Mouse (Mus musculus) spleen, adult 2 months (tissue): Measurements from ENCODE around the gene Lat.

Experiments
- CTCF ChIP-seq: fragments of 200-500 bp; IDR thresholded peaks from 2 replicates; pipeline ENCODE4 v1.5.1; 2011; ENCODE audit warnings: mild to moderate bottlenecking, inconsistent platforms; ENCODE audit not compliant: insufficient read depth, insufficient read length, insufficient replicate concordance; ENCODE audit errors: extremely low read depth
- POLR2A ChIP-seq: fragments of 200-500 bp; IDR thresholded peaks from 2 replicates; pipeline ENCODE4 v1.6.1; 2011; ENCODE audit warnings: low read depth, low read length, inconsistent platforms

GRCm38 (mm10) chr7:126397822-126398221 lies 28.5 kb upstream of the Lat start:
- TF ChIP-seq POLR2A (no peak), CTCF (no peak)
